Mouse (Mus musculus) erythroblast, embryonic 14.5 days (primary cell): ENCODE results near the gene Egflam.

Experiments used
- GATA1 ChIP-seq: IDR thresholded peaks from 2 replicates; pipeline ENCODE4 v1.6.1; 2012; ENCODE audit warnings: low read length, inconsistent platforms, mixed read lengths
- TAL1 ChIP-seq: IDR thresholded peaks from 3 replicates; pipeline ENCODE4 v1.6.1; 2012; ENCODE audit warnings: low read length, inconsistent platforms, mixed read lengths

DNA sequence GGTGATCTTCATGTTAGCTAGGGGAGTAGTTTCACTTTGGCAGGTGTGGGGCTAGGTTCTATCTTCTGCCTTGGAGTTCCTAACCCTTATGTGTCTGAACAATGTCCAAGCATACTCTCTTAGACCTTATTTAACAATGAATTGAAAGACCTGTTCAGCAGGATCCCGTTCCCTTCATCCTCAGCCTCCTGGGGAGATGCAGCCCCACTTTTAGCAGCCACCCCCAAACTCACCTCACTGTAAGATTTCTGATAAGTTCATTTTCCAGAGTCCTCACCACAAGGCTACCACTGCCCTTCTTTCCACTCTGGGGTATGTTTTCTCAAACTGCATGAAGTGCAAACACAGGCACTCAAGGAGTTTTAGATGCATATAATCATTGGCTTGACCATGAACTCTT, 136.8 kb downstream of the Egflam start:
- TF ChIP-seq TAL1 (no peak), GATA1 (no peak)
